Mouse (Mus musculus): ENCODE measurements around the gene Olfr465-ps1.

The Olfr465-ps1 gene

GRCm38 (mm10) chr13:65137789-65138188, at the start of gene Olfr465-ps1:
Gene Olfr465-ps1 (plus strand): TSS chr13:65138089.
- DNase-seq (ENCODE audit: low read depth, low spot score) = no peak

DNA sequence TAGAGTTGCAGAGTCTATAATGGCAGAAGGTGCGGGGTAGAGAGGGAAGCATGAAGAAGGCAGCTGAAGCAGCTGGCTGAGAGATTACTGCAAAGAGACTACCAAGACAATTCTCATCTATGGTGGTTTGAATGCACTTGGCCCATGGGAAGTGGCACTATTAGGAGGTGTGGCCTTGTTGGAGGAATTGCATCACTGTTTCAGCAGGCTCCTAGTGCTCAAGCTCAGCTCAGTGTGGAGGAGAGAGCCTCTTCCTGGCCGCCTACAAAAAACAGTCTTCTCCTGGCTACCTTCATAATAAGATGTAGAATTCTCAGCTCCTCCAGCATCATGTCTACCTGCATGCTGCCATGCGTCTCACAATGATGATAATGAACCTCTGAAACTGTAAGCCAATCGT, 42.0 kb upstream of the Olfr465-ps1 start:
- no peak for DNase-seq (ENCODE audit: low read depth, low spot score)

DNA sequence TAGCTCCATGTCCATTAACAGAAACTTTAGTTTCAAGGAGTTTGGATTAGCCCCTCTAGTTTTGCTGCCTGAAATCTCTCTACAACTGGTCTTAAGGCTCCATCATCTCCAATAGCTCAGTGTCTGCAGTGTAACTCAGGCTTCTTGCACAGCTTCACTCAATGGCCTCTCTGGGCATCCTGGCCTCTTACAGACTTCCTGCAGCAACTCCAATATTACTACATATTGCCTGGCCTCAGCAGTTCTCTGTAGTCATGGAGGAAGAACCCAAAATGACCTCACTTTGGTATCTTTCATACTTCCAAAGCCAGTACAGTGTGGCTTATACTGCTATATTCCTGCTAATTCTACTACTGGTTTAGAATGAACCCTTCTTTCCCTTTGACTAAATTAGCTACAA, 40.9 kb upstream of the Olfr465-ps1 start:
- DNase-seq (ENCODE audit: low read depth, low spot score) = no peak

- DNase-seq (ENCODE audit: low read depth, low spot score) = no peak
Measured at GRCm38 (mm10) chr13:65100678-65101077, 37.2 kb upstream of the Olfr465-ps1 start.

DNA sequence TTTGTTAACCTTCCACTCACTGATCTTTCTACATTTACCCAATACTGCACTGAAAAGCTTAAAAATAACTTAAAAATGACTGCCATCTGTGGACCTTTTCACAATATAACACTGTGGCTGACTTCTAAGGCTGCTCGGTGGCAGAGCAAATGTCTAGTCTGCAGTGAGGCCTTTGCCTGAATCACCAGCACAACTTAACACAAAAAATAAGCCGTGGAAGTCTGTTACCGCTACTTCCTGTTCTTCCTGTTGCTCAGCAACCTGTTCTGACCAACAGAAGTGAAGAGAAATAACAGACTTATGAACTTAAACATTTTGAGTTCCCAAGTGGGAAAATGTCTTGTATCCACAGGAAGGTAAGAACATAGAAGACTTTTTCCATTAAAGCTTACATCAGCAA, 36.7 kb upstream of the Olfr465-ps1 start:
- DNase-seq (ENCODE audit: low read depth, low spot score) = peak; percentile 26

DNA sequence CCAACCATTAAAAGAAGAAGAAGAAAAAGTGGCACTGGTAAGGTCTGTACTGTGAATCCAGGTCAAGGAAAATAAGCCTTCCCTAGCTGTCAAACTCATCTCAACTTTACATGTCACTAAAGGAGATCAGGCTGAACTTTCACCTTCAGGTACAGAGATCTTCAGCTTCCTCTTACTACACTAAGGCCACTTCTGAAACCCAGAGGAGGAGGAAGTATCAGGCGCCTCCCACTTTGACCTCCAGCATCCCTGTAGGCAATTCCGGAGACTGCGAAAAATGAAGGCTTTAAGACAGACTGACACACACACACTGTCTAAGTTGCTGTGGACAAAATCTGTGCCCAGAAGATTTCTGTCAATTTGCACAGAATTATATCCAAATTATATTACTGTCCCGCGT, 25.9 kb upstream of the Olfr465-ps1 start:
- peak; percentile 40 for DNase-seq (ENCODE audit: low read depth, low spot score)

DNA sequence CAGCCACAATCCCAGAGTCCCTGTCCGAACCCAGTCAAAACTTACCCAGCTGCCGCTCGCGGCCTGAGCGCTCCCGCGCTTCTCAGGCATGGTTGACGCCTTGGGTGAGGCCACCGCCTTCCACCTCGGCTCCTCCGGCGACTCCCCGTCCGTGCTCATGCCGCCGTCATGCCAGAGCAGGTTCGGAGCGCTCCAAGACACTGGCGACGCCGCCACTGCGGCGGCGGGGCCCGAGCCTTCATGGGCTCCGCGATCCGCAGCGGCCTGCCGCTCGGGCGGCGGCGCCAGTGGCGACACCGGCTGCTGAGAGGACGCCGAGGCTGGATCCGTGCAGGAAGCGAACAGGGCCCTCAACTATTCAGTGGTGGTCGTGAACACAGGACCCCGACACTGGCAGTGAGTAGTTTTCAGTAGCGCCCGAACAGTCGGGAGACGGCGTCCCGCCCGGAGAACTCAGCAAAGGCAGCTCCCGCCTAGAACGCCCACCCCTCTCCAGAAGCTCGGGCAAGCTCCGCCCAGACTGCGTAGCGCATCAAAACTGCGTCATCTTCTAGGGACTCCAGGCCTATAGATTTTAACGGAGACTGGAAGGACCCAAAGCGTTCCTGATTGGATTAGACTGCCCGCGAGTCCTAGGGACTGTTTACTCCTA, 25.3 kb upstream of the Olfr465-ps1 start, which contains the start of gene Mfsd14b:
TSS of gene Mfsd14b (minus strand) at position 517 of the 652 bp plus-strand sequence.
- DNase-seq (ENCODE audit: low read depth, low spot score) = peak; percentile 93

GRCm38 (mm10) chr13:65113239-65113638, 24.6 kb upstream of the Olfr465-ps1 start:
- DNase-seq (ENCODE audit: low read depth, low spot score) = no peak

DNA sequence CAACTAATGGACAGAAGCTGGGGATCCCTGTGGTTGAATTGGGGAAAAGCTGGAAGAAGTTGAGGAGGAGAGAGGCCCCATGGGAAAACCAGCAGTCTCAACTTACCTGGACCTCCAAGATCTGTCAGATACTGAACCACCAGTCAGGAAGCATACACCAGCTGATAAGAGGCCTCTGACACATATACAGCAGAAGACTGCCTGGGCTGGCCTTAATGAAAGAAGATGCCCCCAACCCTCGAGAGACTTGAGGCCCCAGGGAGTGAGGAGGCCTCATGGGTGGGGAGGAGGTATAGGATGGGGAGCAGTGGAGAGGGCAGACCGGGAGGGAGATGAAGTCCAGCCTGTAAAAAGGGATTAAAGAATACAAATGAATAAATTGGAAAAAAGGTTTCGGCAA, 16.9 kb upstream of the Olfr465-ps1 start:
- DNase-seq (ENCODE audit: low read depth, low spot score) = no peak

DNA sequence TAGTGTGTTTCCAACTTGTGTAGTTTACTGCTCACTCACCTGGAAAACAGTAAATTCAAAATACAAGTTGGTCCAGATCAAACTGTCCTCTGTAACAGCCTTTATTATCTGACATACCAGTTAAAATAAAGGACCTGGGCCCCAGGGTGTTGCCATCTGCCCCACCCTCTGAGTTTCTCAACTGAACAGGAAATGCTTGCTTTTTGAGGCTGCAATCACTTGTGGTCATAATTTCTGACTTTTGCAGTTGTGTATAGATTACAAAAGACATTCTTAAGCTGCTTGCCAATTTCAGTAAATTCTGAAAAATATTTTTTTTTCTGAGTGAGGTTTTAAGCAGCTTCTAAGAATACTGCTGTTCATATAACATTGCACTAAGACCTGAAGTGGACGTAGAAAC, 15.8 kb upstream of the Olfr465-ps1 start:
- DNase-seq (ENCODE audit: low read depth, low spot score) = no peak

GRCm38 (mm10) chr13:65127063-65127847, 10.6 kb upstream of the Olfr465-ps1 start:
- DNase-seq (ENCODE audit: low read depth, low spot score) = peak; percentile 39

- DNase-seq (ENCODE audit: low read depth, low spot score) = no peak
Measured at GRCm38 (mm10) chr13:65149940-65150339, 12.1 kb downstream of the Olfr465-ps1 start, which contains the start of gene Olfr466. Gene Olfr466 (plus strand): TSS chr13:65150240.

DNA sequence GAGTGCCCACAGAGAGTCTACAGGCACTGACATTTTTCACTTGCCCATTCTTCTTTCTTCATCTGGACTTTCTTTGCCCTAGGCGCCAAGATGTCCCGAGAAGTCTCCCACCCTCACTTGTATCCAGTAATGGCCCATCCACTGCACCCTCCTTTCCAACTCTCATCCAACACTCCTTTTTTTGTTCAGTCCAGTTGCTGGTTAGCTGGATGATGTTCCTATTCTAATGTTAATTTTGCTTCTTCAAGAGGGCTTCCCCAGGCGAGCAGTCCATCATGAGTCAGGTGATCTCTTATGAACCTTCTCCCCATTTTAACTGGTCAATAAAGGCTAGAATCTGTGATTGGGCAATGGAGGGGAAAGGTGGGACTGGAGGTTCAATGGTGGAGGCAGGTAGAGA, 36.2 kb downstream of the Olfr465-ps1 start:
- DNase-seq (ENCODE audit: low read depth, low spot score) = no peak

DNA sequence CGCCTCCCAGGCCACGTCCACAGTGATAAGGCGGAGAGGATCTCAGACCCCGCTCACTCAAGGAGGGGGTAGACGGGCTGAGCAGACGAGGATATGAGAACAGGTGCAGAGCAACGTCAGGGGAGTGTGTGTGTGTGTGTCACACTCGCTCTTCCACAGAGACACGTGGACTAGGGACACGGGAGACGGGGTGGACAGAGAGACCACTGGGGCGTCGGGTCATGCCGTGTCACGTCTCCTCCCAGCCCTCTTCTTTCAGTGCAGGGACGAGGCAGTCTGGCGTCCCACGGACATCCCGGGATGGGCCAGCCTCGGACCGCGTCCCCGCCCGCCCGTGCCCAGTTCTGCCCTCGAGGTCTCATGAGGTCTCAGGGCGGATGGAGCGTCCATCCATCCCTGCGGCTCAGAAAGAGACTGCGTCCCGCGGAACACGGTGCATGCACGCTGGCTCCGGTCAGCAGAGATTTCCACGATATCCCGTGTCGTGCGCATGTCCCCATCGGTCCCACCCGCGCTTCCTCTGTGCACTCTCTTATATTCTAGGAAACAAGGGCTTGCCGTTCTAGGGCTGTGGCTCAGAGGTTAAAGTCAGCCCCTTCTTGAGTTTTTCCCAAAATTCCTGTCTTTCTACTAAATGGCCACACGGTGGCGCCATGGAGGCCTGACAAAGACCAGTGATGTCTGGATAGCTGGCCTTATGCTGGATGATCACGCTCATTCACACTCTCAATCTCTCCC, 38.0 kb downstream of the Olfr465-ps1 start:
- DNase-seq (ENCODE audit: low read depth, low spot score) = peak; percentile 78

DNA sequence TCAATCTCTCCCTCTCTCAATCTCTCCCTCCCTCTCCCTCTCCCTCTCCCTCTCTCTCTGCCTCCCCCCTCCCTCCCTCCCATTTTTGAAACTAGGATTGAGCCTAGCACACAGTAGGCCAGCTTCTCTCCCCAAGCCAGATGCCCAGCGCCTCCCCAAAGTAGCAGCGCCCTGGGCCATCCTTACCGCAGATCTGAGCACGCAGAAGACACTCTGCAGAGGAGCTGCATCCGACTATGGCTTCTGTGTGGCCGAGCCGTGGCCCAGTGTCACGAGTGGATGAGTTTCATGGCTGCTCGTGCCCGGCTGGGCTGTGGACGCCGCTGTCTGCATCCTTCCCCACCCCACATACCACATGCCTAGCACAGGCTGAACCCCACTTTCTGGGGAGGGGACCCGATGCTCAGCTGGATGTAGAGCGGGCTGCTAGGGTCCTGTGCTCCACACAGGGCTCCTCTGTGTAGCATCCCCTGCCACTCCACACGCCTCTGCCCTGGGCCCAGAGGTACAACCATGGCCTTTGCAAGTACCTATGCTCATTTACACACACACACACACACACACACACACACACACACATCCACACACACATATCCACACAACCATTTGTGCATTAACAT, 38.7 kb downstream of the Olfr465-ps1 start:
- DNase-seq (ENCODE audit: low read depth, low spot score) = peak; percentile 2
